Mouse (Mus musculus) urinary bladder, postnatal 36 days (tissue): Measurements from ENCODE around the gene Gm49318.

Experiments
- DNase-seq, 2 experiments: peaks; one replicate each; pipeline ENCODE4 v3.0.0; 2022; ENCODE audit warnings: low spot score in 2 of 2, mixed read lengths in 1 of 2

The Gm49318 gene

GRCm38 (mm10) chr9:22030386-22030785 lies 40.7 kb downstream of the Gm49318 start:
- no peak for DNase-seq

GRCm38 (mm10) chr9:22028467-22028866 lies 42.6 kb downstream of the Gm49318 start:
- DNase-seq = no peak

GRCm38 (mm10) chr9:22024592-22024991 lies 46.5 kb downstream of the Gm49318 start:
- no peak for DNase-seq

GRCm38 (mm10) chr9:22017208-22017825 lies 53.7 kb downstream of the Gm49318 start:
- DNase-seq = no peak

- DNase-seq = no peak
Measured at GRCm38 (mm10) chr9:22016245-22016644, 54.8 kb downstream of the Gm49318 start.

- no peak for DNase-seq
Measured at GRCm38 (mm10) chr9:22012731-22013130, 58.3 kb downstream of the Gm49318 start.

GRCm38 (mm10) chr9:22011055-22011454 lies 60.0 kb downstream of the Gm49318 start:
- no peak for DNase-seq

GRCm38 (mm10) chr9:22004546-22004945 lies 66.5 kb downstream of the Gm49318 start:
- DNase-seq = no peak

- DNase-seq = peak in 1 of 2 experiments; percentile 19
Measured at GRCm38 (mm10) chr9:22003163-22003554, 67.9 kb downstream of the Gm49318 start.

- peak; percentile 97 to 99 for DNase-seq
Measured at GRCm38 (mm10) chr9:22002194-22003162, 68.6 kb downstream of the Gm49318 start, which contains the start of the genes Ccdc151 and Prkcsh. Gene Ccdc151, minus strand, starts transcription at chr9:22002634. Gene Prkcsh, plus strand, starts transcription at chr9:22002806.

- DNase-seq = no peak
Measured at GRCm38 (mm10) chr9:22001633-22002032, 69.4 kb downstream of the Gm49318 start.

GRCm38 (mm10) chr9:22000296-22000695 lies 70.8 kb downstream of the Gm49318 start:
- DNase-seq = no peak

GRCm38 (mm10) chr9:21996178-21996867 lies 74.7 kb downstream of the Gm49318 start:
- no peak for DNase-seq

GRCm38 (mm10) chr9:21992227-21992626 lies 78.8 kb downstream of the Gm49318 start:
- no peak for DNase-seq

- DNase-seq = peak; percentile 52 to 81
Measured at GRCm38 (mm10) chr9:21989230-21990110, 81.6 kb downstream of the Gm49318 start, which contains the start of gene Rgl3. Gene Rgl3, minus strand, starts transcription at chr9:21989446.

GRCm38 (mm10) chr9:21988421-21989101 lies 82.5 kb downstream of the Gm49318 start:
- DNase-seq = peak; percentile 19 to 22

- no peak for DNase-seq
Measured at GRCm38 (mm10) chr9:21987592-21988342, 83.3 kb downstream of the Gm49318 start.
